Mouse (Mus musculus) stomach, embryonic 14.5 days (tissue): ENCODE measurements around the gene Hist1h4f. TPM values are rescaled to one million over a fixed set of nuclear protein-coding genes. Genes with fewer than 3 reads are reported as not detected.
"Not testable (repeated sequence)": the region's sequence is repeated elsewhere in the genome, so short reads cannot be mapped to it uniquely, and the experiment has no call there.

Source experiments
- ATAC-seq: fragments of 200-750 bp; cut with Nextera tagmentation; 2 replicates; pipeline ENCODE4 v1.8.0; 2017; ENCODE audit warnings: low read depth, moderate TSS enrichment; ENCODE audit not compliant: insufficient number of reproducible peaks, insufficient read depth, low FRiP score
- H3K27ac ChIP-seq: fragments of 300-500 bp; sonication (generic); 2 replicates; pipeline ENCODE4 v1.5.1; 2014; ENCODE audit warnings: mild to moderate bottlenecking, low read length, moderate library complexity, mixed read lengths
- H3K27me3 ChIP-seq: fragments of 300-500 bp; sonication (generic); 2 replicates; pipeline ENCODE4 v1.6.1; 2014; ENCODE audit warnings: low read length, control low read depth, mixed read lengths; ENCODE audit not compliant: control insufficient read depth, insufficient read depth
- H3K36me3 ChIP-seq: fragments of 300-500 bp; sonication (generic); 2 replicates; pipeline ENCODE4 v1.6.1; 2014; ENCODE audit warnings: mild to moderate bottlenecking, control low read depth, low read length, moderate library complexity, mixed read lengths; ENCODE audit not compliant: control insufficient read depth, insufficient read depth
- H3K4me1 ChIP-seq: fragments of 300-500 bp; sonication (generic); 2 replicates; pipeline ENCODE4 v1.6.1; 2014; ENCODE audit warnings: low read length, control low read depth, mixed read lengths; ENCODE audit not compliant: control insufficient read depth, insufficient read depth
- H3K4me2 ChIP-seq: fragments of 300-500 bp; sonication (generic); replicated peaks from 2 replicates; pipeline ENCODE4 v1.6.1; 2014; ENCODE audit warnings: low read depth, low read length, control low read depth
- H3K4me3 ChIP-seq: fragments of 300-500 bp; sonication (generic); 2 replicates; pipeline ENCODE4 v1.5.1; 2014; ENCODE audit warnings: low read depth, low read length, control low read depth
- H3K9ac ChIP-seq: fragments of 300-500 bp; sonication (generic); replicated peaks from 2 replicates; pipeline ENCODE4 v1.6.1; 2014; ENCODE audit warnings: low read depth, mild to moderate bottlenecking, control low read depth, low read length, moderate library complexity, mixed read lengths
- H3K9me3 ChIP-seq: fragments of 300-500 bp; sonication (generic); 2 replicates; pipeline ENCODE4 v1.6.1; 2016; ENCODE audit warnings: low read depth, low read length, control low read depth; ENCODE audit not compliant: control insufficient read depth
- WGBS: fragments of 180-500 bp; shearing (Covaris S2); extraction: QIAGEN DNeasy Blood & Tissue Kit; methylation state at CpG from one replicate; pipeline ENCODE4 v1.1.7; 2014; 5-methylcytosine and 5-hydroxymethylcytosine counted together
- polyA plus RNA-seq: library from polyadenylated mRNA; unstranded; fragments of >200 nt; fragmentation: Nextera tagmentation; extraction: Ambion mirVana; gene quantifications from 2 replicates; pipeline ENCODE4 v1.2.1, GENCODE M21; 2014

Gene Hist1h4f
- polyA plus RNA-seq, 1 experiment from 2014 or later: 1.8 TPM

DNA sequence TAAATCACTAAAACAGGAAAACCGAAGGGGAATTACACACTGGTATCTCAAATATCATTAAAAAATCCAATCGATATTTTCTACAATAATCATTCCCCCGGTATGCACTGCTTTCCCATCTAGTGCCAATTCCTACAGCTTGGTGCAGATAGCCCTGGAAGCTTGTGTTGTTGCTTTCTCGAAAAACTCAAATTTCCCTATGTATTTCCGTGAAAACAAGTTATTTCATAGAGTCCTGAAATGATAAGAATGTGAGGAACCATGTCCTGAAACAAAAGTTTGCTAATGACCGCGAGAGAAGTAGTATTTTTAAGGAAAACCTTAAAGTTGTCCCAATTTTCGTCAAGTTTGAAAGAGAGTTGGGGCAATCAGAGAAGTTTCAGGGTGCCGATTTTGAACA, 2.9 kb upstream of the Hist1h4f start:
- Histone ChIP-seq H3K4me2 (peak overlapping the region; percentile 94), H3K9ac (peak overlapping the region; percentile 92), H3K4me3 (peak overlapping the region; percentile 69), H3K27me3 (no peaks in the 10 kb centered on the region), H3K4me1 (peaks cover 11% of the 10 kb centered on the region; the same call in 1 of the 2 replicates), H3K27ac (peak overlapping the region; percentile 99), H3K9me3 (no peaks in the 10 kb centered on the region), H3K36me3 (no peaks in the 10 kb centered on the region)
- WGBS: 20% methylated on average over 9 of the region's 9 CpGs
- ATAC-seq: no peak

DNA sequence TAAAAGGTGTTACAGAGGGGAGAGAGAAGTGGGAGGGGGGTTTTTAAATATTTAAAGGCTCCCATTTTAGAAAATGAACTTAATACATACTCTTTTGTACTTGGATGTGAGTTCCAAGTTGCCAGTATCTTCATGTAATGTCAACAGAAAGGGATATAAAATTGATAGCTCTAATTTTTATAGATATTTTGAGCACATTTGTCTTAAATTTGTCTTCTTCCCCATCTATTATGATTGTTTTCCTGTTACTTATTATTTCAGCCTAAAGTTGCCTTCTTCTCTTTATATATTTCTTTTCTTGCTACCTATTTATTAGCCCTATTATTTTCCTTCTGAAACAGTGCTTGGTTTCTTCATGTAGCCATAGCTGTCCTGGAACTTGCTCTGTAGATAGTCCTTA, 1.5 kb upstream of the Hist1h4f start, which contains the start of gene Hist1h1d:
Hist1h1d (plus strand) TSS at position 301 of the 400 bp plus-strand sequence.
- H3K36me3 ChIP-seq: no peaks in the 10 kb centered on the region
- H3K9ac ChIP-seq: no peak within 1 kb of the TSS
- no peaks in the 10 kb centered on the region for H3K27me3 ChIP-seq

DNA sequence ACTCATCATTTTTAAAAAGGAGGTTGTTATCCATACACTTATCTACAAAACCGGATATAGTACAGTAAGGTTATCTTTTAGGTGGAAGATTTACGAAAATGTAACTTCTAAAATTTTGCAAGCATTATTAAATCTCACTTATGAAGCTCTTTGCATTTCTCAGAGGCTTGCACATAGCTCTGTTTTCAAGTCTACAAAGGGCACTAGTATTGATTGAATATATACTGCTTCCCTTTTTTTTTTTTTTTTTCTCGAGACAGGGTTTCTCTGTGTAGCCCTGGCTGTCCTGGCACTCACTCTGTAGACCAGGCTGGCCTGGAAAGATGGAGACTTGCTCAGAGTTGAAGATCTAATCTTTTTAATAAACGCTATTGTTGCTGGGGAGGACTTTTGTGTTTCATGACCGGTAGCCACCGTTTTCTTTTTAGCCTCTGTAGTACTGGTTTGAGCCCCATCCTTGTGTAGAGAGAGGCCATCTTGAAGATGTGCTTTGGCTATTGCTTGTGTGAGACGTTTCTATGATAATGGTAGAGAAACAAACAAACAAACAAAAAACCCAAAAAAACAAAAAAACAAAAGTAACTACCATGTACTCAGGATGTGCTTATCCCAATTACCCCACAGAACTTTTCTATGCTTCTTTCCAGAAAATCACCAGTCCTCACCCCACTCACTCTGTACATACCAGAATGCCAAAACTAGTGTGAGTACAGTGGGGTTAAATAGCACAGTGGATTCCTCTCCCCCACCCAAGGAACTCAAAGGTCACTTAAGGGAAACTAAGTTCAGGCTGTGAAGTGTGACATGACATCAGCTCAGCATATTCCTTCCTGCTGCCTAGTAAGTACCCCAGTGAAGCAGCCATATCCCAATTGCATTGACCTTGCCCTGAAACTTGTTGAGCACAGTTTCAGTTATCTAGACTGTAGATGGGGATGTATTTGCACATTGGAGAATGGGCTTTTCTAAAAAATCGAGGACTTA, 775 bp upstream of the Hist1h4f start:
- H3K4me2 ChIP-seq: peak overlapping the region; percentile 56
- peak overlapping the region; percentile 39; the same call in 1 of the 2 replicates for H3K4me3 ChIP-seq
- peak overlapping the region; percentile 88 for H3K27ac ChIP-seq
- H3K4me1 ChIP-seq: peaks cover 11% of the 10 kb centered on the region; the same call in 1 of the 2 replicates
- no peaks in the 10 kb centered on the region for H3K36me3 ChIP-seq
- no peaks in the 10 kb centered on the region for H3K27me3 ChIP-seq
- no peak for ATAC-seq
- 46% methylated on average over 8 of the region's 8 CpGs for WGBS
- no peak overlapping the region for H3K9ac ChIP-seq
- no peaks in the 10 kb centered on the region for H3K9me3 ChIP-seq

More for the DNA sequence above, 1.5 kb upstream of the Hist1h4f start, which contains the start of gene Hist1h1d:
- Histone ChIP-seq H3K4me3 (0 out of 2 replicates have a peak within 1 kb of the TSS, but pooled peaks have one; percentile 39), H3K27ac (peak within 1 kb of the TSS; percentile 99), H3K4me1 (peaks cover 11% of the 10 kb centered on the region; the same call in 1 of the 2 replicates), H3K9me3 (no peaks in the 10 kb centered on the region), H3K4me2 (peak within 1 kb of the TSS; percentile 56)
- no peak for ATAC-seq

DNA sequence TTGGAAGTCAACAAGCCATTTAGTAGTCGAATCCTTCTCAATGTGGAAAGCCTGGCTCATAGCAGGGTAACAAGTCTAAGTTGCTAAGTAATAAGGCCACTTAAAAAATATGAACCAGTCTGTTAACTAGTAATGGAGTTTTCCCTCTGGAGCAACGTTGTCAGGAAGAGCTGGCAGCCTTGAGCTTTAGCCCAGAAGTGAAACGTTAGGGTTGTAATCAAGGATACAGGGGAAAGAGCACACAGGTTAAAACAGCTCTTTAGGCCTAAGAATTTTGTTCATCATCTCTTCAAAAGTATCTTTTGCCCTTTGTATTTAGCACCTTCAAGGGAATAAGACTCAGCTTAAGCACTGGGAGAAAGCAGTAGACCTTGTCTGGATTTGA, 695 bp downstream of the Hist1h4f start:
- H3K4me3 ChIP-seq: peak overlapping the region; percentile 39
- peaks cover 8% of the 10 kb centered on the region; the same call in 1 of the 2 replicates for H3K4me1 ChIP-seq
- H3K4me2 ChIP-seq: peak overlapping the region; percentile 56
- H3K27ac ChIP-seq: peak overlapping the region; percentile 88
- H3K9me3 ChIP-seq: no peaks in the 10 kb centered on the region
- no peak for ATAC-seq
- no peaks in the 10 kb centered on the region for H3K36me3 ChIP-seq
- peak overlapping the region; percentile 55 for H3K9ac ChIP-seq
- H3K27me3 ChIP-seq: no peaks in the 10 kb centered on the region
- WGBS: 5% methylated on average over 3 of the region's 3 CpGs

DNA sequence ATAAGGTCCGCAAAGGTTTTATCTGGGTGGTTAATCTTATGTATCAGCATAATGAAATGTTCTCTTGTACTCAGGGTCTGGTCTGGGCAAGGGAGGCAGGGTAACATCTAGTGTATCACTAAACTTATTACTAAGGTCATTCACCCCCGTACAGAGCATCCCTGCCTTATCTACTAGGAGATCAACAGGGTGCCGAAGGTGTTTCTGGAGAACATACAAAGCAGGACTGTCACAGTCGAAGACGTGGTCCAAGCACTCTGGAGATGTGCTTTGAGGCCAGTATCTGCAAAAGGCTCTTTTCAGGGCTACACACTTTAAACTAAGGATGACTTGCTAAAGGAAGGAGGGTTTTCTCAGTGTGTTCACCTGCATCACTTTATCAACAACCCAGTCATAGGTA, 4.8 kb downstream of the Hist1h4f start:
- Histone ChIP-seq H3K4me1 (no peaks in the 10 kb centered on the region), H3K4me3 (no peak overlapping the region), H3K27me3 (no peaks in the 10 kb centered on the region), H3K9me3 (no peaks in the 10 kb centered on the region), H3K27ac (no peak overlapping the region), H3K36me3 (no peaks in the 10 kb centered on the region), H3K9ac (no peak overlapping the region), H3K4me2 (no peak overlapping the region)
- ATAC-seq: no peak
- 66% methylated on average over 5 of the region's 5 CpGs for WGBS

DNA sequence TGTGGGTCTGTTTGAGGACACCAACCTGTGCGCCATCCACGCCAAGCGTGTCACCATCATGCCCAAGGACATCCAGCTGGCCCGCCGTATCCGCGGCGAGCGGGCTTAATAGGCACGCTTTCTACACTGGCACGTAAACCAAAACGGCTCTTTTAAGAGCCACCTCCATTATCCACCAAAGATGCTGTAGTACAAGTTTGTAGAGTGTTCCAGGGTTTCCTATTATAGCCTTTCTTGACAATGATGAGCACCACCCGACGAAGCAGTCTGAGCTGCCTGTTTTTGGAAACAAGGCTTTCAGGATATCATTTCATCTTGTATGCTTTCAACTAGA, 6.7 kb downstream of the Hist1h4f start:
- 1% methylated on average over 11 of the region's 14 CpGs for WGBS
- peak overlapping the region; percentile 32 for H3K4me3 ChIP-seq
- H3K27ac ChIP-seq: peak overlapping the region; percentile 94
- not testable (repeated sequence) for H3K9ac ChIP-seq, H3K27me3 ChIP-seq, H3K36me3 ChIP-seq, ATAC-seq, H3K9me3 ChIP-seq, H3K4me1 ChIP-seq
- peak overlapping the region; percentile 28; the same call in 1 of the 2 replicates for H3K4me2 ChIP-seq

DNA sequence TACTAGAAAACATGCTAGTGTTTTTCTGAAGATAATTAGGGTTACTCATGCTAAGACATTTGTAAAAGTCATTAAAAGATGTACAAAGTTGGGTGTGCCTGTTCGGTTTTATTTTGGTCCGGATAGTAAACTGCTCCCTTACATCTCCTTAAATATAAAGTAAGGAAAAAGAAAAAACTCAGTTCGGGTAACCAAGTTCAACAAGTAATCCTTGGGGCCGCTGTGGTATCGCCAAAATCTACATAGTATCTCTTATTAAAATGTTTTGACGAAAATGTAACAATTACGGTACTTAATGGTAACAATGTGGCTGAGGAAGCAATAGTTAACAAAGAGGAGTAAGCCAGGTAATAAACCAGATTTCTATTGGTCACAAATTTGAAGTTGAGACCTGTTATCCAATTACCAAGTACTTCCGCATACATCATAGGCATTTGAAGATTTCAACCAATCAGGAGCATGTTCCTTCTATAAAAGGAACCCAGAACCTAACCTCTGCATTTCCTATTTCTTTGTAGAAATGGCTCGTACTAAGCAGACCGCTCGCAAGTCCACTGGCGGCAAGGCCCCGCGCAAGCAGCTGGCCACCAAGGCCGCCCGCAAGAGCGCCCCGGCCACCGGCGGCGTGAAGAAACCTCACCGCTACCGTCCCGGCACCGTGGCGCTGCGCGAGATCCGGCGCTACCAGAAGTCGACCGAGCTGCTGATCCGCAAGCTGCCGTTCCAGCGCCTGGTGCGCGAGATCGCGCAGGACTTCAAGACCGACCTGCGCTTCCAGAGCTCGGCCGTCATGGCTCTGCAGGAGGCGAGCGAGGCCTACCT, 7.3 kb downstream of the Hist1h4f start, which contains the start of gene Hist1h3f:
Hist1h3f (plus strand) TSS at position 88 of the 822 bp plus-strand sequence.
- Histone ChIP-seq H3K4me2 (peak within 1 kb of the TSS; percentile 59), H3K36me3 (no peaks in the 10 kb centered on the region), H3K4me3 (peak within 1 kb of the TSS; percentile 38), H3K9me3 (no peaks in the 10 kb centered on the region), H3K4me1 (no peaks in the 10 kb centered on the region), H3K27ac (peak within 1 kb of the TSS; percentile 94), H3K27me3 (no peaks in the 10 kb centered on the region), H3K9ac (peak within 1 kb of the TSS; percentile 57)
- under 1% methylated on average over 24 of the region's 45 CpGs for WGBS
- ATAC-seq: peak; percentile 91

DNA sequence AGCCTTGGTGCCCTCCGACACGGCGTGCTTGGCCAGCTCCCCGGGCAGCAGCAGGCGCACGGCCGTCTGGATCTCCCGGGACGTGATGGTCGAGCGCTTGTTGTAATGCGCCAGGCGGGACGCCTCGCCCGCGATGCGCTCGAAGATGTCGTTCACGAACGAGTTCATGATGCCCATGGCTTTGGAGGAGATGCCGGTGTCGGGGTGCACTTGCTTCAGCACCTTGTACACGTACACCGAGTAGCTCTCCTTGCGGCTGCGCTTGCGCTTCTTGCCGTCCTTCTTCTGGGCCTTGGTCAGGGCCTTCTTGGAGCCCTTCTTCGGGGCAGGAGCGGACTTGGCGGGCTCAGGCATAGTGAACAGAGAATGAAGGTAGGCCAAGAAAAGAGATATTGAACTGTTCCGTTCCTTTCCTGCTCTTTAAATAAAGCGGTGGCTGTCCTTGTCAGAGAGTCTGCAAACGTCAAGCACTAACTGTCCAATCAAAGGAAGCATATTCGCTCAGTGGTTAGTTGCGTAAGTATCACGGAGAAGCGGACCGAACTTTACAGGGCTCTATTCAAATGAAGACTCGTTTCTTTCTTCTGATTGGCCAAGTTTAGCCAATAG, 8.3 kb downstream of the Hist1h4f start, which contains the start of gene Hist1h2bh:
Hist1h2bh (minus strand) TSS at position 394 of the 609 bp plus-strand sequence.
- not testable (repeated sequence) for H3K4me1 ChIP-seq, H3K36me3 ChIP-seq, H3K27me3 ChIP-seq, H3K9me3 ChIP-seq
- WGBS: under 1% methylated on average over 26 of the region's 42 CpGs
- Histone ChIP-seq H3K27ac (peak within 1 kb of the TSS; percentile 94), H3K4me3 (peak within 1 kb of the TSS; percentile 38), H3K9ac (peak within 1 kb of the TSS; percentile 57), H3K4me2 (peak within 1 kb of the TSS; percentile 59)
- peak; percentile 96 for ATAC-seq
